Mouse (Mus musculus) monocyte, adult 5-6 weeks (primary cell): Measurements from ENCODE around the gene Gm4302. TPM values are rescaled to one million over a fixed set of nuclear protein-coding genes. Genes with fewer than 3 reads are reported as not detected.
"Not testable (repeated sequence)": the region's sequence is repeated elsewhere in the genome, so short reads cannot be mapped to it uniquely, and the experiment has no call there.

Experiments used
- ATAC-seq: fragments of 153-309, 156-312 bp; replicated peaks from 2 replicates; pipeline ENCODE4 v1.8.0; 2017; ENCODE audit warnings: mild to moderate bottlenecking; ENCODE audit not compliant: low TSS enrichment, insufficient number of reproducible peaks, severe bottlenecking, poor library complexity, low FRiP score
- total RNA-seq: library from RNA; stranded (forward); fragments of 200-1000, 200-491, 200-594 nt; gene quantifications from 3 replicates; pipeline ENCODE4 v1.2.3, GENCODE M21; 2017

The Gm4302 gene
- total RNA-seq = not detected in 3 replicates

- not testable (repeated sequence) for ATAC-seq
Observed at GRCm38 (mm10) chr10:100340536-100340935, at the start of gene Gm4302. Gm4302 (plus strand) TSS chr10:100340836.

- no peak for ATAC-seq
Observed at GRCm38 (mm10) chr10:100296105-100296504, 44.5 kb upstream of the Gm4302 start.

- not testable (repeated sequence) for ATAC-seq
Observed at GRCm38 (mm10) chr10:100300106-100300505, 40.5 kb upstream of the Gm4302 start.

- not testable (repeated sequence) for ATAC-seq
Observed at GRCm38 (mm10) chr10:100335376-100335775, 5.3 kb upstream of the Gm4302 start, which contains the start of gene Gm4301. Gm4301 (plus strand) TSS chr10:100335676.

GRCm38 (mm10) chr10:100345672-100346071, 5.0 kb downstream of the Gm4302 start, which contains the start of gene Gm4303:
Gm4303 (plus strand) TSS chr10:100345972.
- not testable (repeated sequence) for ATAC-seq

- not testable (repeated sequence) for ATAC-seq
Observed at GRCm38 (mm10) chr10:100350793-100351192, 10.2 kb downstream of the Gm4302 start, which contains the start of gene Gm4305. Gm4305 (plus strand) TSS chr10:100351093.

- not testable (repeated sequence) for ATAC-seq
Observed at GRCm38 (mm10) chr10:100356841-100357240, 16.2 kb downstream of the Gm4302 start.

GRCm38 (mm10) chr10:100361038-100361437, 20.4 kb downstream of the Gm4302 start, which contains the start of gene Gm4307:
Gm4307 (plus strand) TSS chr10:100361338.
- ATAC-seq = not testable (repeated sequence)

GRCm38 (mm10) chr10:100382460-100382859, 41.8 kb downstream of the Gm4302 start, which contains the start of gene Gm4312:
Gm4312 (minus strand) TSS chr10:100382560.
- not testable (repeated sequence) for ATAC-seq

Other genes with a start within 250 kb of the Gm4302 start
- not detected in 3 replicates for gene Gm4301, start 5.2 kb upstream of the Gm4302 start, total RNA-seq
- not detected in 3 replicates for gene Gm4303, start 5.1 kb downstream of the Gm4302 start, total RNA-seq
- gene Gm4305, start 10.3 kb downstream of the Gm4302 start, total RNA-seq = not detected in 3 replicates
- gene Gm4307, start 20.5 kb downstream of the Gm4302 start, total RNA-seq = not detected in 3 replicates
- not detected in 3 replicates for gene Gm4312, start 41.7 kb downstream of the Gm4302 start, total RNA-seq
- 1.8 to 3.1 TPM (median 2.9 TPM) in 3 replicates for gene Tmtc3, start 146.5 kb downstream of the Gm4302 start, total RNA-seq
- 5.4 to 12.8 TPM (median 8.7 TPM) in 3 replicates for gene Cep290, start 146.7 kb downstream of the Gm4302 start, total RNA-seq
- gene 4930430F08Rik, start 249.6 kb downstream of the Gm4302 start, total RNA-seq = 2.5 to 6.2 TPM (median 5.2 TPM) in 3 replicates
- gene 1700017N19Rik, start 249.6 kb downstream of the Gm4302 start, total RNA-seq = not detected in 3 replicates